Mouse (Mus musculus) urinary bladder, postnatal 25 days (tissue): ENCODE data around the gene Map2k7.
"Not testable (repeated sequence)": the region's sequence is repeated elsewhere in the genome, so short reads cannot be mapped to it uniquely, and the experiment has no call there.

ENCODE experiments used
- DNase-seq: peaks from one replicate; pipeline ENCODE4 v3.0.0; 2022; ENCODE audit warnings: low spot score

Map2k7 gene

GRCm38 (mm10) chr8:4226739-4227347 lies 11.7 kb upstream of the Map2k7 start, which contains the start of gene Lrrc8e:
Gene Lrrc8e, plus strand, starts transcription at chr8:4226827.
- DNase-seq = peak; percentile 58

GRCm38 (mm10) chr8:4227919-4228318 lies 10.6 kb upstream of the Map2k7 start:
- DNase-seq = no peak

- no peak for DNase-seq
Observed at GRCm38 (mm10) chr8:4229784-4230183, 8.8 kb upstream of the Map2k7 start.

- DNase-seq = peak; percentile 48
Observed at GRCm38 (mm10) chr8:4230612-4231351, 7.8 kb upstream of the Map2k7 start.

GRCm38 (mm10) chr8:4237814-4238433 lies 616 bp upstream of the Map2k7 start:
- DNase-seq = peak; percentile 36

- DNase-seq = no peak
Observed at GRCm38 (mm10) chr8:4239193-4239890, 802 bp downstream of the Map2k7 start.

- DNase-seq = no peak
Observed at GRCm38 (mm10) chr8:4245061-4245460, 6.5 kb downstream of the Map2k7 start.

GRCm38 (mm10) chr8:4245737-4246136 lies 7.2 kb downstream of the Map2k7 start:
- DNase-seq = no peak

GRCm38 (mm10) chr8:4247241-4247640 lies 8.7 kb downstream of the Map2k7 start:
- no peak for DNase-seq

- DNase-seq = no peak
Observed at GRCm38 (mm10) chr8:4247951-4248540, 9.5 kb downstream of the Map2k7 start, which contains the start of gene Tgfbr3l. Gene Tgfbr3l, plus strand, starts transcription at chr8:4248214.

GRCm38 (mm10) chr8:4249213-4249612 lies 10.7 kb downstream of the Map2k7 start:
- no peak for DNase-seq

- DNase-seq = peak; percentile 86
Observed at GRCm38 (mm10) chr8:4250306-4250970, 11.9 kb downstream of the Map2k7 start.

GRCm38 (mm10) chr8:4252116-4252760 lies 13.7 kb downstream of the Map2k7 start:
- DNase-seq = no peak

- peak; percentile 97 for DNase-seq
Observed at GRCm38 (mm10) chr8:4252934-4253841, 14.6 kb downstream of the Map2k7 start, which contains the start of gene Snapc2. Gene Snapc2, plus strand, starts transcription at chr8:4253080.

- DNase-seq = no peak
Observed at GRCm38 (mm10) chr8:4254001-4254400, 15.5 kb downstream of the Map2k7 start.

- DNase-seq = not testable (repeated sequence)
Observed at GRCm38 (mm10) chr8:4255471-4255870, 16.9 kb downstream of the Map2k7 start.

GRCm38 (mm10) chr8:4256911-4257310 lies 18.4 kb downstream of the Map2k7 start:
- DNase-seq = no peak

GRCm38 (mm10) chr8:4257350-4257749 lies 18.8 kb downstream of the Map2k7 start:
- no peak for DNase-seq

GRCm38 (mm10) chr8:4258233-4258632 lies 19.7 kb downstream of the Map2k7 start:
- DNase-seq = peak; percentile 70

GRCm38 (mm10) chr8:4258678-4259077 lies 20.1 kb downstream of the Map2k7 start:
- DNase-seq = no peak
